Mouse (Mus musculus) cerebellum, adult 11 months (tissue): Measurements from ENCODE around the gene Sell.
"Not testable (repeated sequence)": the region's sequence is repeated elsewhere in the genome, so short reads cannot be mapped to it uniquely, and the experiment has no call there.

Experiments used
- DNase-seq: peaks from one replicate; pipeline ENCODE4 v3.0.0; 2022

Gene Sell

DNA sequence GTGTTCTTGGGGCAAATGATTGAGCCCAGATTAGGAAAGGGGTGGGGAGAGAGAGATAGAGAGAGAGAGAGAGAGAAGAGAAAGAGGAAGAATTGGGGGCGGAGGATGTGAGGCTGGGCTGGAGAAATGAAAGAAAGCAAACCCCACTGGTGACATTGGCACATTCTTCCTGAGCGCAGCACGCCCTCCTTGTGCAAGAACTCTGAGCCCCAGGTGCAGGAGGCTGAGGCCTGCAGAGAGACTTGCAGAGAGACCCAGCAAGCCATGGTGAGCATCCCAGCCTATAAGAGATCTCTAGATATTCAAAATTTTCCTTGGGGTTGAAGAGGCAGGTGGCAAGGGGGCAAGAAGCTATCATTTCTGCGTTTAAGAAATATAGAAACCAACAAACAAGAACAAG is at the start of gene Sell:
Gene Sell (plus strand): TSS at position 58 of the 400 bp plus-strand sequence.
- DNase-seq = no peak

- no peak for DNase-seq
These were observed 47.2 kb upstream of the Sell start for GRCm38 (mm10) chr1:164014616-164015015.

DNA sequence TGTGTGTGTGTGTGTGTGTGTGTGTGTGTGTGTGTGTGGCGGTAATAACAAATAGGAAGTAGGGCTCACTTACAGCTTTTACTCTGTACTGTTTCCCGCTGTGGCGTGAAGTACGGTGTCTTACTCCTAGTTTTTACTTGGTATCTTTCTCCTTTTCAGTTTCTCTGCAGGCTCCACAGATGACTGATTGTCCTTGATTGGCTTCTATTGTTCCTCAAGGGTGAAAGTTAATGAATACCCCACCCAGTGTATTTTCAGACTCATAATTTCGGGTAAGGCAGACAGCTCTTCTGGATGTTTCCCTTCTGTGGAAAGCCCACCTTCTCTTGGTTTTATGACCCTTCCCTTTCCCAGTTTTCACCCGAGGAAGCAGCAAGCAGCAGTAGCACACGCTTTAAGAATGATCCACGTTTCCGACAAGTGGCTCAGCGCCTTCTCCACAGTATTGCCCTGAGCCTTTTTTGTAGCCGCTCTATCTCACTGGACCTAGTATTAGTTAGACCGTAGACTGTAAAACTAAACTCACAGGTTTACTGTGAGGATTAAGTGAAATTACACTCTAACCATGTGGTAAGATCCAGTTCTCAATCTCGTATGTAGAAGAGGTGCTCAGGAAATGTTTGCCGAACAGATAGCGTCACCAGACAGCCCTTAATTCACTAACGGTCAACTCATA is 43.4 kb upstream of the Sell start:
- DNase-seq = no peak

- no peak for DNase-seq
These were observed 42.0 kb upstream of the Sell start for GRCm38 (mm10) chr1:164019789-164020188.

DNA sequence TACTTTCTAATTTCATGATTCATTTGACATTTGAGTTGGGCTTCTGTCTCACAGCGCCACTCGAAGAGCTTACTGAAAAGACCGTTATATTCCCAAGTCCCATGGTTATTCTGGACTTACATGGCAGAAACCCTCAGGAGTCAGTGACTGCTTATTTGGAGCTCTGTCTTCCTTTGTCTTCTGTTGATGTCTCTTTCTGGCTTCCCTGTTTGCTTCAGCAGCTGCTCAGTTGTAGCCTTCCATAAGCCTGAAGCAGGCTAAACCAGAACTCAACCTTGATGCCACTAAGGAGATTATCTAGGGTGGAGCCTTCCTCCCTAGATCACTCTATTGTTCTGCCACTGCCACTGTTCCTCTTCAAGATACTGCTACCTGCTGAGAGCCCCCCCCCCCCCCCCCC is 41.0 kb upstream of the Sell start:
- DNase-seq = not testable (repeated sequence)

GRCm38 (mm10) chr1:164022106-164022505 is 39.7 kb upstream of the Sell start:
- not testable (repeated sequence) for DNase-seq

- no peak for DNase-seq
These were observed 36.1 kb upstream of the Sell start for GRCm38 (mm10) chr1:164025685-164026084.

DNA sequence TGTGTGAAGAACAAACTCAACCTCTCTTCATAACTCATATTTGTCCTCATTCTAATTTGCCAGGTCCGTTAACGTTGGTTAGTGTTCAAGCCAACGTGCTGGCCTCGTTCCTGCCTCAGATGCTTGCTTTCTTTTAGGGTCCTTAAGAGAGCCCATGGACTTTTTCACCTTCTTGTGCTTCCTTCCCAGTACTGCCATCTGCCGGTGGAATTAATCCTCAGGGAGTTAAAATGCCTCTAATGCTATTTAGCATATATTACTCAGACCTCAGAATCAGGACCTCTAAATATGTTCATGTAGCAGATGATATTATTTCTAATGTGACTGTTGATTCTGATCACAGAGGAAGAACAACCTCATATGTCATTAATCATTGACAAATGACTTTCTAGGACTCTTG is 34.4 kb upstream of the Sell start:
- no peak for DNase-seq

GRCm38 (mm10) chr1:164040385-164041135 is 21.2 kb upstream of the Sell start:
- DNase-seq = no peak

- DNase-seq = no peak
These were observed 18.2 kb upstream of the Sell start for GRCm38 (mm10) chr1:164043549-164043948.

DNA sequence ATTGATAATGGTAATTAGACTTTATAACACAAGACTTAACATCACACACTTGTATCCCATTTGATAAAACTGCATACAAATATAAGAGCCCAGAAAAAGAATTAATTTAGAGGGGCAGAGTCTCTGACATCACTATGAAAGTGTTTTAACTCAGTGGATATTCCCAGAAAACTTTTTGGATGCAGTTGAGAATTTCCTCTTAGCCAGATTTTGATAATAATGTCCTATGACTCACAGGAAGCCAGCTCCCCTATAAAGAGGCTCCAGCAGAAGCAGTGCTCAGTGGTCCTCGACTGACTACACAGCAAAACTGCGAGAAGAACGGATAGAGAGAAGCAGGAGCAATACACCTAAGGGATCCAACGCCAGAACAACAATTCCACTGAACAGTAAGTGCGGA is 13.8 kb upstream of the Sell start, which contains the start of gene Sele:
Gene Sele (plus strand): TSS at position 301 of the 400 bp plus-strand sequence.
- DNase-seq = no peak

DNA sequence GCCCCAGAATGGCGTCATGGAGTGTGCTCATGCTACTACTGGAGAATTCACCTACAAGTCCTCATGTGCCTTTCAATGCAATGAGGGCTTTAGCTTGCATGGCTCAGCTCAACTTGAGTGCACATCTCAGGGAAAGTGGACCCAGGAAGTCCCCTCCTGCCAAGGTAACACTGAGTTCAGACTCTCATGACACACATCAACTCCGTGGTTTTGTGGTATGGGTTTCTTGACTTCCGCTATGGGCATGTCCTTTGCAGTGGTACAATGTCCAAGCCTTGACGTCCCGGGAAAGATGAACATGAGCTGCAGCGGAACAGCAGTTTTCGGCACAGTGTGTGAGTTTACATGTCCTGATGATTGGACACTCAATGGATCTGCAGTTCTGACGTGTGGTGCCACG is 8.2 kb upstream of the Sell start:
- DNase-seq = no peak

- no peak for DNase-seq
These were observed 7.0 kb upstream of the Sell start for GRCm38 (mm10) chr1:164054800-164055199.

DNA sequence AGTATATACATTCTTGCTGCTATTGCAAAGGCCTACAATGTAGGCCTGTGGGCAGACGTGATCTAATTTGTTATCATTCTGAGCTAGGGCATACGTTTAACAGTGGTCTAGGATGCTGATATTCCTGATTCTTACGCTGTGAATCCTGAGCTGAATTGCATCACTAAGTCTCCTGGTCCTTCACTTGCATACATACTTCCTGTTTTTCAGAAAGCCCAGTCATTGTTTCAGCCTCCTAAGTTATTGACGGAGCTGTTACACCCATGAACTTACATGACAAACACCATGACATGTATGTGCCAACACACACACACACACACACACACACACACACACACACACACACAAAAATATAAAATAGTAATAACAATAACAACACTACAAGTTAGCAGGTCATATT is 1.7 kb upstream of the Sell start:
- no peak for DNase-seq

GRCm38 (mm10) chr1:164061278-164061677 is 504 bp upstream of the Sell start:
- DNase-seq = no peak

- DNase-seq = no peak
These were observed 1.1 kb downstream of the Sell start for GRCm38 (mm10) chr1:164062856-164063255.

- no peak for DNase-seq
These were observed 2.0 kb downstream of the Sell start for GRCm38 (mm10) chr1:164063745-164064144.

DNA sequence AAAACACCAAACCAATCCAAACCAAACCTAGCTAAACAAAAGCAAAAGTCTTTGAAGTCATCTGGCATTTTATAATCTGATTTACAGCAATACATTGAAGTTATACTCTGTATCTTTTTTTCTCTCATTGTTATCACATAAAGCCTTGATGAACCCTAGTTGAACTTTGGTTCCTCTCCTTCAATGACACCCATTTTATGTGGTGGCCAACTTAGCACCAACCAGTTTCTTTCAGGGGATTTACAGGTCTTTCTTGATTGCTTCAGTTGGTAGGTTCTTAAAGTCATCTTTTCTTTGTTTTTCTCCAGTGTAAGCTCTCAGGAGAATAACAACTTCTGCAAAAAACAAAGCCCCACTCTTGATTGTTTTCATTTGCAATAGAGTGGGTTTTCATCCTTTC is 7.5 kb downstream of the Sell start:
- DNase-seq = no peak

- DNase-seq = no peak
These were observed 8.7 kb downstream of the Sell start for GRCm38 (mm10) chr1:164070461-164070860.

- DNase-seq = no peak
These were observed 9.3 kb downstream of the Sell start for GRCm38 (mm10) chr1:164071111-164071510.

DNA sequence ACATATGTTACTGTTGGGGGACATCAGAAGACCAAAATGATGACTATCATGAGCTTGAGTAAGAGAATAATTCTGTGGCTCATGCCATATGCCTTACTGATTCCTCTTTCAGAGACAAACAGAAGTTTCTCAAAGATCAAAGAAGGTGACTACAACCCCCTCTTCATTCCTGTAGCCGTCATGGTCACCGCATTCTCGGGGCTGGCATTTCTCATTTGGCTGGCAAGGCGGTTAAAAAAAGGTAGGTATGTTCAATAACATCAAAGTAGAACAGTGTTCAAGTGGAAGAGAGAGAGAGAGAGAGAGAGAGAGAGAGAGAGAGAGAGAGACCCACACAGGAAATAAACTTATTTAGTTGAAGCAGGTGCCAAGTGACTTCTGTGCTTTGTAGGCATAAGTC is 10.2 kb downstream of the Sell start:
- no peak for DNase-seq

DNA sequence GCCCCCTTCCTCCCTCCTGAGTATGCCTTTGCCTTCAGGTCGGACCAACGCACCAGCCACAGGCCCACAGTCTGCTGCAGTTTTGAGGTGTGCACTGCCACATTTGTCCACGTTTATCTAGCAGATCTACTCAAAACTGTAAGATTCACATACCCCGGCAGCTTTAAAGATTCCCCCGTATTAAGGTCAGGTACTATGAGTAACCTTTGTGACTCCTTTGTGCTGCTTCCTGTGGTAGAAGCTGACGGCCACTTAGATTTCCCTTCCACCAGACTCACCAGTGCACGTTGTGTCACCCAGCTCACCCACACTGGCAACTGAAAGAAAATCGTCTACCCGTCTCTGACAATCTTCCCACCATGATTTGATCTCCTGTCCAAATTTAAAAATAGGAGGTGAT is 11.3 kb downstream of the Sell start:
- DNase-seq = no peak

DNA sequence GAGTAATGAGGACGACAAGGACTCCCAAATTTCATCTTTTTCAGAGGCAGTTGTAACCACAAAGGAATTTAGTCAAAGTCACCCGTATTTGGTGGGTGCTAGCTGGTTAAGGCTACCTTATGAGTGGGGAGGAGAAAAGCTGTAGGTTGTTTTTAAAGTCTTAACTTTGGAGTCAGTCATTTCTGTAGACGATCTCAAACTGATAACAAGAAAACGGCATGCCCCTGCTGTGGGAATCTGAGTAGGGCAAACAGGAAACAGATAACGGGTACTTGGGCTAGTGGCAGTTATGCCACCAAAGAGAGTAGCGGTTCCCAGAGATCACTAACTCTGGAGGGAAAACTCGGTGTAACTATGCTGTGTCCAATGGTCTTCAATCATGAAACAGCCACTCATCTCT is 12.0 kb downstream of the Sell start:
- no peak for DNase-seq

GRCm38 (mm10) chr1:164074606-164075140 is 12.9 kb downstream of the Sell start:
- no peak for DNase-seq
